Mouse (Mus musculus): ENCODE measurements around the gene Tex14.
A peak's percentile ranks its signal among the peaks of the same experiment; 100 is the strongest.
"Not testable (repeated sequence)": the region's sequence is repeated elsewhere in the genome, so short reads cannot be mapped to it uniquely, and the experiment has no call there.

Gene Tex14

DNA sequence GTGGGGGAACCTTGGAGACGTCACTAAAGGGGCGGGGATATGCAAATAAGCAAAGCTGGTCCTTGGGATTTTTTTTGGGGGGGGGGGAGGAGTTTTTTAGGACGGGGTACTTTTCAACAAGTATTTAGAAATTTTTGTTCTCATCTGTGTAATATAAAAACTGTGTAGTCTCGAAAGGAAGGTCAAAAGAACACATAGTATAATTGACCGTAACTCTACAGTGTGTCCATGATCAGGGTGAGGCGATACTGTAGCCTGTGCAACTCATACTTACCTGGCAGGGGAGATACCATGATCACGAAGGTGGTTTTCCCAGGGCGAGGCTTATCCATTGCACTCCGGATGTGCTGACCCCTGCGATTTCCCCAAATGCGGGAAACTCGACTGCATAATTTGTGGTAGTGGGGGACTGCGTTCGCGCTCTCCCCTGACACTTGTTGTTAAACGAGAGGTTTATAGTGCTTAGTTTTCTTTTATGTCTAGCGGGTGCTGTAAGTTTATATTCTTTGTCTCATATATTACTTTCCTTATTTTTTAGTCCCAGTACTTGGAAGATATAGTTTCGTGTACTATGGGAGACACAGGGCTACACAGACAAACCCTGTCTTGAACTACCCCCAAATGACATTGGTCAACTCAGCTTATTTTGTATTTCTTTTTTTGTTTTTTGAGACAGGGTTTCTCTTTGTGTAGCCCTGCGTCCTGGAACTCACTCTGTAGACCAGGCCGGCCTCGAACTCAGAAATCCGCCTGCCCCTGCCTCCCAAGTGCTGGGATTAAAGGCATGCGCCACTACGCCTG lies 21.8 kb downstream of the Tex14 start:
- peak; percentile 84 to 89 for DNase-seq (ENCODE audit: low spot score in 2 of 2)

DNA sequence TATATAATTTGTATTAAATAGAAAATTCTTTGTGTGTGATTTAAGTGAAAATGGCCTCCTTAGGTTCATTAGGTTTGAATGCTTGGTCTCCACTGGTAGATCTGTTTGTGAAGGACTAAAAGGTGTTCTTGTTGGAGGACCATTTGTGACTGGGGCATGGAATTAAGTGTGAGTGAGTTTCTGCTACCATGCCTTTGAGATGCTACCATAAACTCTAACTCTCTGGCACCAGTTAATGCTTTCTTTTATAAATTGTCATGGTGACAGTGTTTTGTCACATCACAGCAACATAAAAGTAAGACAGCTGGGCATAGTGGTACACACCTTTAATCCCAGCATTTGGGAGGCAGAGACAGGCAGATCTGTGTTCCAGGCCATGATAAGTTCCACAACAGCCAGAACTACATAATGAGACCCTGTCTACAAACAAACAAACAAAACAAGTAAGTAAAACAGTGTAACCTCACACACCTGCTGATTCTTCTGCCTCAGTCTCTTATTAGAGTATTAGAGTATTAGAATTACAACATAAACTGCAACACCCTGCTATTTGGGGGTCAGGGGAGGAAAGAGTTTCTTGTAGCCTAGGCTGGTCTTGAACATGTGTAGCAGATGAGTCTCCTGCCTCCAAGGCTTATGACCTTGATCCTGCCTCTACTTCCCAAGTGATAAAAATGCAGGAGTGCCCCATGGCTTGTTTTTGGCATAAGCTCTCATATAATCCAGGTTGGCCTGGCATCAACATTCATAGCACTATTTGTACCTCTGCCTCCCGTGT lies 22.6 kb downstream of the Tex14 start:
- no peak for DNase-seq (ENCODE audit: low spot score in 2 of 2)

DNA sequence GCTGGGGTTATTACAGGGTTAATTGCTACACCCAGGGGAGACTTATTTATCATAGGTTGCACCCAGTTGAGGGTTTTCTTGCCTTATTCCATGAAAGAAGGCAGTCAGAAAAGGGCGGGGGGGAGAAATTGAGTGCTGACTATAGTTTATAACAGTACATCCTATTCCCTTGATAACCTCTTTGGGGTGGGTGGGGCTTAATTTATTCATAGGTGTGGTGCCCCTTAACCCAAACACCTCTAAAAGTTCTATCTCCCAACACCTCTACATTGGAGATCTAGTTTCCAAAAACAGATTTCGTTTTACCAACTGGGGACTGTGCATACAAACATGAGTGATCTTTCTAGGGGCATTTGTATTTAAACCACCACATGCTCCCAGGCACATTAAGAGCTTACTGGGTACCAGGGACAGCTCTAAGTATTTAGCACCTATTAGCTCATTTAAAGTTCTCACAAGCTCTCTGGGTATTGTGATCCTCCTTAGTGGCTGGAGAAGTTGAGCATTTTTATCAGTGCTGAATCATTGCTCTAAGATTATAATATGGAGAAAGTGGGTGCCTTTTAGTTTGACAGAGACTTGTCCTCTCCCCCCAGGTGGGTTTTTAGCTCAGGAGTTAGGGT lies 23.3 kb downstream of the Tex14 start:
- no peak for DNase-seq (ENCODE audit: low spot score in 2 of 2)

DNA sequence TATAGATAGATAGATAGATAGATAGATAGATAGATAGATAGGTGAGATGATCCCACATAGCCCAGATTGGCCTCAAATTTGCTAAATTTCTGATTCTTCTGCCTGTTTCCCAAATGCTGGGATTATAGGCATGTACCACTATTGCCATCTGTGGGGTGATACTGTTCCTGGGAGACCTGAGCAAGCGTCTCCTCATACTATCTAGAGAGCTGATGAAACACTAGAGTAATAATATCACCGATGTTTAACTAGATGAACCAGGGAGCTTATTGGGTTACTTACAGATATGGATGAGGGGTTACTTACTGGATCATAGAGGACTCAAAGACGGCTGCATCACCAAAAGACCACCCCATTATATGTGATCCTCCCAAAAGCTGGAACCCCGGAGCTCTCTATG lies 24.5 kb downstream of the Tex14 start:
- no peak for DNase-seq (ENCODE audit: low spot score in 2 of 2)

DNA sequence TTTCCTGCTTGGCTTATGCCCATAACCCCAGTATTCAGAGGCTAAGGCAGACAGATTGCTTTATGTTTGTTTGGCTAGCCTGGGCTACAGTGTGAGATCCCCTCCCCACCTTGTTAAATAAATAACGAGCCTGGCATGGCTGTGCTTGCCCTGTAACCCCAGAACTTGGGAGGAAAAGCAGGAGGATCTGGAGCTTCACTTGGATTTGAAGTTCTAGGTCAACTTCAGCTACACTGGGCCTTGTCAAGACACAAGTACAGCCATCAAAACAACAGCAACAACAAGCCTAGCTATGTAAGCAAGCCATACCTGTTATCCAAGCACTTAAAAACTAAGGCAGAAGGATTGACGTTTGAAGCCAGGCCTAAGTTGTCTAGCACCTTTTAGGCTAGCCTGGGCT lies 25.5 kb downstream of the Tex14 start:
- DNase-seq (ENCODE audit: low spot score in 2 of 2), result no peak

DNA sequence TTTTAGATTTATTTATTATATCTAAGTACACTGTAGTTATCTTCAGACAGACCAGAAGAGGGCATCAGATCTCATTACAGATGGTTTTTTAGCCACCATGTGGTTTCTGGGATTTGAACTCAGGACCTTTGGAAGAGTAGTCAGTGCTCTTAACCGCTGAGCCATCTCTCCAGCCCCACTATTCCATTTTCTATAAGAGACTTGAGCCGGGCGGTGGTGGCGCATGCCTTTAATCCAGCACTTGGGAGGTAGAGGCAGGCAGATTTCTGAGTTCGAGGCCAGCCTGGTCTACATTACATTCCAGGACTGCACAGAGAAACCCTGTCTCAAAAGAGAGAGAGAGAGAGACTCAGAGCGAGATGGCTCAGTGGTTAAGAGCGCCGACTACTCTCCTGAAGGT lies 26.9 kb downstream of the Tex14 start:
- DNase-seq (ENCODE audit: low spot score in 2 of 2), result not testable (repeated sequence)

DNA sequence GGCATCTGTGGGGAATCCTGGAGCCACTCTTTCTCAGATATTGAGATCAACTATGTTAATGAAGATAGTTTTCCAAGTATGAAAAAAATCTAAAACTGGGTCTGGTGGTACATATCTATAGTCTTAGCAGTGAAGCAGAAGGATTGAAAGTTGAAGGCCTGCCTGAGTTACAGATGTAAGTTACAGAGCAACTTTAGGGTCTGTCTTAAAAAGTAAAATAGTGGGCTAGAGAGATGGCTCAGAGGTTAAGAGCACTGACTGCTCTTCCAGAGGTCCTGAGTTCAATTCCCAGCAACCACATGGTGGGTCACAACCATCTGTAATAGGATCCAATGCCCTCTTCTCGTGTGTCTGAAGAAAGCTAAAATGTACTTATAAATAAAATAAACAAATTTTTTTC lies 27.6 kb downstream of the Tex14 start:
- DNase-seq (ENCODE audit: low spot score in 2 of 2), result no peak

DNA sequence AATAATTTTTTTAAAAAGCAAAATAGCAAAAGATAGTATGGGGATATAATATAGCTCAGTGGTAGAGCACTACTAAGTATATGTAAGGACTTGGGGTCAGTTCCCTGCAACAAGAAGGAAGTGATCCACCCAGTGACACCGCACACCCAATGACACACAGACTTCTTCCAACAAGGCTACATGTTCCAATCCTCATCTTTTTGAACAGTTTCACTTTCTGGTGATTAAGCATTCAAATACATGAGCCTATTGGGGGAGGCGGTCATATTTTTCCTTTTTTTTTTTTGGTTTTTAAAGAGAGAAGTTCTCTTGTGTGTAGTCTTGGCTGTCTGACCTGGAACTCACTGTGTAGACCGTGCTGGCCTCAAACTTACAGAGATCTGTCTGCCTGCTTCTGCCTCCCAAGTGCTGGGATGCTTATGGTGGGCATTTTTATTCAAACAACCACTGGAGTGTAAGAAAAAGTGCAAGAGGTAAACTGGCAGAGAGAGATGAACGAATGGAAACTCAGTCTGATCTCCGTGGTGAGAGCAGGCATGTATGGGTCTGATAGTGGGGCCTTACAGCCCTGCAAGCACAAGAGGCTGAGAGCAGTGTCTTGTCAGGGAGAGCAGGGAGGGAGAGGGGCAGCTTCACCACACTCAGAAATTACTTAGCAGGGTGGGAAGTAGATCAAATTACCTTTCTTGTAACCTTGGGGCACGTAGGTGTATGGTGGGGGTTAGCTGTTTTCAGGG lies 28.2 kb downstream of the Tex14 start:
- no peak for DNase-seq (ENCODE audit: low spot score in 2 of 2)

DNA sequence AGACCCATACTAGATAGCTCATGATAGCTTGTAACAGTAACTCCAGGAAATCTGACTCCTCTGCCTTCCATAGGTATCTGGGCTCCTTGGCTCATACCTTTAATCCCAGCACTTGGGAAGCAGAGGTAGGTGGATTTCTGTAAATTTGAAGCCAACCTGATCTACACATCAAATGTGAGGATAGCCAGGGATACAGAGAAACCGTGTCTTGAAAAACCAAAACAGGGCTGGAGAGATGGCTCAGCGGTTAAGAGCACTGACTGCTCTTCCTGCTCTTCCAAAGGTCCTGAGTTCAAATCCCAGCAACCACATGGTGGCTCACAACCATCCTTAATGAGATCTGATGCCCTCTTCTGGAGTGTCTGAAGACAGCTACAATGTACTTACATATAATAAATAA lies 30.2 kb downstream of the Tex14 start:
- DNase-seq (ENCODE audit: low spot score in 2 of 2), result not testable (repeated sequence)

DNA sequence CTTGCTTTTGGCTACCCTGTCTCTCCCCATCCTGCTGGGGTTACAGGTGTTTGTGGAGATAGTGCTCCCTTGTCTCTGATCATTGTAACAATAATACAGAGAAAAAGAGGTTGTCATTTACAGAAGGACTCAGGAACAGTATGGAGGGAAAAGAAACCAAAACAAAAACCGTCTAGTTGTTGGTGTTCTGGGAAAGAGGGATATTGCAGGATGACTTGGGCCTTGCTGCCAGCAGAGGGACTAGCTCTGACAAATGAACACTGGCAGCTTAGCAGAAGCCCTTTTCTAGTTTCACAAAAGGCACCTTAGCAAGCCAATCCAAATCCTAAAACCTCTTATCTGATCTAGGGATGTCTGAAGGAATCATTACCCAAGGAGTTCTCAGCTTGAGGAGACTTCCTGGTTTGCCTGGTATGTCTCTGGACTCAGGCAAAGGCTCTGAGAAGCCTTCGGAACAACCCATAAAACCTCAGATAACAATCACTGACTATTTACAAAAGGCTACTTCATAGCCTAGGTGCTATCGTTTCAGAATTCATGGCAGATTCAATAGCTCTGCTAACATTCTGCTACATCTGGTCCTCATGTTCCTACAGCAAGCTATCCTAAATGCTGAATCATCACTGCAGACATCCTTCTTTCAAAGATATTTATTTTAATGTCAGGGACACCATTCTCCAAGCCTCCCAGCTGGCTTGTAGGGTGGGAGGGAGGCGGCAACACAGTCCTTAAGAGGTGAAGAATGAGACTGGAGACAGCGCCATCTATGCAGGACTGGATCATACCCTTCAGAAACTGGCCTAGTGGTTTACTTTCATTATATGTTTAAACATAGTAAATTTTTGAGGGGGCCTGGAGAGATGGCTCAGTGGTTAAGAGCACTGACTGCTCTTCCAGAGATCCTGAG lies 31.7 kb downstream of the Tex14 start:
- DNase-seq (ENCODE audit: low spot score in 2 of 2), result no peak

DNA sequence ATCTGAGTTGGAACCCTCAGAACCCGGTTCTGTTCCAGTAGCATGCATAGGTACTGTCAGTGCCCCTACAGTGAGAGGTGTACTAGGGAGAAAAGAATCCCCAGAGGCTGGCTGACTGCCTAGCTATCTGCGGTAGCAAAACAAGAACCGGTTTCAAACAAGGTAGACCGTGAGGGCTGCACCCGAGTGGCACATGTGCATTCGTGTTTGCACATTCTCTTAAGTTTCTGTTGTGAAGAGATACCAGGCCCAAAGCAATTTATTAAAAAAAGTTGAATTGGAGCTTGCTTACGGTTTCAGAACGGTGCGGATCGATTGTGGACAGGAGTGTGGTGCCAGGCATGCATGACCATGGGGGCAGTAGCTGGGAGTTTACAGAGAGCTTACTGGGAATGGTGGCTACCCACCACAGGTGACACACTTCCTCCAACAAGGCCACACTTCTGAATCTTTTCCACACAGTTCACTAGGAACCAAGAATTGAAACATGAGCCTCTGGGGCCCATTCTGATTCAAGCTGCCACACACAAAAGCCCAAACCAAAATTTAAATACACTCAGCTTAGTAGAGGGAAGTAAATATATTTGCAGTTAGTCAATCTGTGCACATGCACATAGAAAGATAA lies 35.0 kb downstream of the Tex14 start:
- DNase-seq (ENCODE audit: low spot score in 2 of 2), result no peak

DNA sequence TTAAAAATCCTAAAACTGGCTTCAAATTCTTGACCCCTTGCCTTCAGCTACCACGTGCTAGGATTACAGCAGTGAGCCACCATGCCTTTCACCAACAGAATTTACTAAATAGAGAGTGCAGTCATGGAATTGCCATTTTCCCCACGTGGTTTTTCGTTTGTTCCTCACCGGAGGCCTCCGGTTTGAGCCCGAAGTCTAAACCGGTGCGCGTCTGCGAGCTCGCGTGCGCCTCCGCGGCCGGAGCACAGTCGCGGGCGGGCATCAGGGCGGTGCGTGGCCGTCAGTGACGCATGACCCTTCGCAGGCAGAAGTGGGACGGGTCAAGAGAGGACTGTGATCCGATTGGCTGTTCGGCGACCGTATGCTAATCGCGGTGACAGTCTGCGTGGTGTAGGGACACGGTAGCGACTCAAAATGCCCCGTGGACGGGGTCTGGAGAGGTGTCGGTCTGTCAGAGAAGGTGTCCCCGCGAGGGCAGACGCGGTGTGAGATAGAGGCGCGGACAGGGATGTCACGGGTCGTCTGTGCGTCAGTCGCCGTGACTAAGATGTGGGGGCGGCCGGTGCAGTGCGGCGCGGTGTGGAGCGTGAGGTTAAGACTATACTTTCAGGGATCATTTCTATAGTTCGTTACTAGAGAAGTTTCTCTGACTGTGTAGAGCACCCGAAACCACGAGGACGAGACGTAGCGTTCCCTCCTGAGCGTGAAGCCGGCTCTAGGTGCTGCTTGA lies 37.9 kb downstream of the Tex14 start:
- peak; percentile 76 to 86 for DNase-seq (ENCODE audit: low spot score in 2 of 2)

DNA sequence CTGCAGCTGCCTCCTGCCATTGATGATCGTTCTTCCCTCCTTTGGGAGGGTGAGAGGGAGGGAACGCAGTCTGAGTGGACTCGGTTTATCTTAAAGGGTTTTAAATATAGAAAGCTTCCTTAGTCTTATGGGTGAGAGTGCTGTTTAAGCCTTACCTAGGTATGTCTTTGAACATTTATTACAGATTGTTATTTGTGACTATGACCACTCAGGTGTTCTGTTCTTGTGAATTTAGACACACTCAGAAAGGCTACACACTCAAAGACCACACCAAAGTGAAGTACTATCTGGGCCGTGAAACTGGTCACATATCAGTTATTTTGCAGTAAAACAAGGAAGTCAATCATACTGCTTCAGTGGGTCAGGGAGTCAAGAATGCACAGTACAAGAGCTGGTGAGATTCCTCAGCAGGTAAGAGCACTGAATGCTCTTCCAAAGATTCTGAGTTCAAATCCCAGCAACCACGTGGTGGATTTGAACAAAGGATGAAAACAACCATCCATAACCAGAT lies 38.6 kb downstream of the Tex14 start:
- DNase-seq (ENCODE audit: low spot score in 2 of 2), result peak; percentile 70 to 83

DNA sequence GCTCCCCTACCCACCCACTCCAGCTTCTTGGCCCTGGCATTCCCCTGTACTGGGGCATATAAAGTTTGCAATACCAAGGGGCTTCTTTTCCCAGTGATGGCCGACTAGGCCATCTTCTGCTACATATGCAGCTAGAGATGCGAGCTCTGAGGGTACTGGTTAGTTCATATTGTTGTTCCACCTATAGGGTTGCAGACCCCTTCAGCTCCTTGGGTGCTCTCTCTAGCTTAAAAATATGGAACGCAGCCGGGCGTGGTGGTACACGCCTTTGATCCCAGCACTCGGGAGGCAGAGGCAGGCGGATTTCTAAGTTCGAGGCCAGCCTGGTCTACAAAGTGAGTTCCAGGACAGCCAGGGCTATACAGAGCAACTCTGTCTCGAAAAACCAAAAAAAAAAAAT lies 39.2 kb downstream of the Tex14 start:
- not testable (repeated sequence) for DNase-seq (ENCODE audit: low spot score in 2 of 2)

DNA sequence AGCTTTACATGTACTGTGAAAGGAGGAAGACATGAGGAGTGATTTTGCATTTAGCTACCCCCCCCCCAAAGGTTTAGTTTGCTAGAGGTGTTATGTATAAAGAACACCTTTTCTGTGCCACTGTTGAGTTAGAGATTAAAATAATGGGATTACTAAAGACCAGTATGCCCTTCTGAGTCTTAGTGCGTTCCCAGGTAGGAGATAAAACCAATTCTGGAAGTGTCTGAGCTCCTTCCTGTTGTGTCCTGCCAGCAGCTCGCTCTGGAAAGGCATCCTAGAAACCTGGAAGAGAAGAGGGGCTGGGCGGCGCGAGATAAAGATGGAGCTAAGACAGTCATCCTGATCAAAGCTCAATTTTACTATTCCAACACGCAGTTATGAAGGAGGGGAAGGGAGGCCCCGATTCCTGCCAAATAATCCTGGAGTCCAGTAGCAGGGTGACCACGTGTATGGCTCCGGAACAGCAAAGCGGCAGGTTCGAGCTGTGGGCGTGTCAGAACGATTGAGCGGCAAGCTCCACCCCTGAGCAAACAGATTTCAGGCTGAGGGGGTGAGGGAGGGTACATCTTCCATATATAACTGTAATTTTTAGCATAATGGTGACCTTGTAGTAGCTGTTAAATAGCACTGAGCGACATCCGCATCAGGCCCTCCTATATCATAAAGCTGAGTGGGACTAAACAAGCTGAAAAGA lies 40.0 kb downstream of the Tex14 start:
- no peak for DNase-seq (ENCODE audit: low spot score in 2 of 2)

DNA sequence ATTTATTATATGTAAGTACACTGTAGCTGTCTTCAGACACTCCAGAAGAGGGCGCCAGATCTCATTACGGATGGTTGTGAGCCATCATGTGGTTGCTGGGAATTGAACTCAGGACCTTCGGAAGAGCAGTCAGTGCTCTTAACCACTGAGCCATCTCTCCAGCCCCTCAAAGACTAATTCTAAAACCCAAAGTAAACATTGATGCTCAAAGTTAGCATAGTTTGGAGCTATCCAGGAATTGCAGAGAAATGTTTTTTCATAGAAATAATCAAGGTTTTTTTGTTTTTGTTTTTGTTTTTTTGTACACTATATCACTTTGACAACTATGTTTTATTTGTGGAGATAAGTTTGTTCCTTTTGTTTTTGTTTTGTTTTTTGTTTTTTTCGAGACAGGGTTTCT lies 40.7 kb downstream of the Tex14 start:
- DNase-seq (ENCODE audit: low spot score in 2 of 2), result not testable (repeated sequence)

DNA sequence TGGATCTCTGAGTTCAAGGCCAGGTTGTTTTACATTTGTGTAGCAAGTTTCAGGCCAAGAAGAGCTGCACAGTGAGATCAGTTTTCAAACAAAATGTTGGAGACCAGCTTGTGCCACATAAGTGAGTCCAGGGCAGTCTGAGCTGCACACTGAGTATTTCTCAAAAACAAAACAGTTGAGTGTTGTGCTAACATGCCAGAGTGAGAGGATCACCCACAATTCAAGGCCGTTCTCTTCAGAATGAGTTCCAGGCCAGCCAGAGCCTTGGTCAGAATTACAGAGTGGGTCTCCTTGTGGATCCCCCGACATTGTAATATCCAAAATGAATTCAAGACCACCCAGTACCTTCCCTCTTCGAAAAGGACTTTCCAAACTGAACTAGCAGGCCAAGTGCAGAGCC lies 41.3 kb downstream of the Tex14 start:
- no peak for DNase-seq (ENCODE audit: low spot score in 2 of 2)

DNA sequence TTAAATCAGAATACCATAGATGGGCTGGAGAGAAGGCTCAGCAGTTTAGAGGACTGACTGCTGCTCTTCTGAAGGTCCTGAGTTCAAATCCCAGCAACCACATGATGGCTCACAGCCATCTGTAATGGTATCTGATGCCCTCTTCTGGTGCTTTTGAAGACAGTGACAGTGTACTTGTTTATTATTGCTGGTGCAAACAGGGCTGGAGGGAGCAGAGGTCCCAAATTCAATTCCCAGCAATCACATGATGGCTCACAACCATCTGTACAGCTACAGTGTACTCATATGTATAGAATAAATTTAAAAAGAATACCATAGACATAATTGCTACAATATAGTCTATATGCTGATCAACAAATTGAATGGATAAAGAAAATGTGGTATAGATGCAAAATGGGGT lies 42.6 kb downstream of the Tex14 start:
- DNase-seq (ENCODE audit: low spot score in 2 of 2), result no peak

DNA sequence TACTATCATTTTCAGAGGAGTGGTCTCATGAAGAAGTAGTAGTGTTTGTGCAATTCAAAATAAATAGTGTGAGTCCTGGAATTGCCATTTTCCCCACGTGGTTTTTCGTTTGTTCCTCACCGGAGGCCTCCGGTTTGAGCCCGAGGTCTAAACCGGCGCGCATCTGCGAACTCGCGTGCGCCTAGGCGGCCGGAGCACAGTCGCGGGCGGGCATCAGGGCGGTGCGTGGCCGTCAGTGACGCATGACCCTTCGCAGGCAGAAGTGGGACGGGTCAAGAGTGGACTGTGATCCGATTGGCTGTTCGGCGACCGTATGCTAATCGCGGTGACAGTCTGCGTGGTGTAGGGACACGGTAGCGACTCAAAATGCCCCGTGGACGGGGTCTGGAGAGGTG lies 43.2 kb downstream of the Tex14 start:
- DNase-seq (ENCODE audit: low spot score in 2 of 2), result peak; percentile 93 to 94

All from spleen, postnatal 4 days (tissue).